ENCODE assay signal across 8 mouse cellular contexts in genomic region chr19:5803881-5804279, GRCm38 (mm10). TPM values are rescaled to one million over a fixed set of nuclear protein-coding genes. Genes with fewer than 3 reads are reported as not detected.
DNase-seq lines count a peak whose midpoint lies in the region; ATAC-seq and TF ChIP-seq lines count a peak whose summit lies in the region.

No protein-coding gene starts in this region.

- TF ChIP-seq CTCF in C2C12 (IDR thresholded peaks at IDR 0.05; ENCODE audit: control insufficient read depth, insufficient read depth, insufficient read length): no peak

- H3K79me3 ChIP-seq in C2C12 (ENCODE audit: low read depth): peaks cover 35% of the 10 kb centered on the region

- intact Hi-C loops in heart, postnatal 25 days (cut with DNase I): loop anchor here (1.0 kb wide), 1 partner anchor 41 kb away; no protein-coding TSS in a partner anchor

- H3K9ac ChIP-seq in forebrain, embryonic 13.5 days: peak overlapping the region; percentile 90
- H3K9ac ChIP-seq in liver, embryonic 15.5 days: peak overlapping the region; percentile 96

- H3K27me3 ChIP-seq in heart, embryonic 10.5 days (ENCODE audit: insufficient read depth, poor library complexity, severe bottlenecking): no peaks in the 10 kb centered on the region
- H3K27me3 ChIP-seq in C2C12 (ENCODE audit: control insufficient read depth, insufficient read depth, insufficient read length): no peaks in the 10 kb centered on the region
- no peaks in the 10 kb centered on the region for H3K27me3 ChIP-seq in forebrain, embryonic 13.5 days
- H3K27me3 ChIP-seq in liver, embryonic 15.5 days: no peaks in the 10 kb centered on the region

- peak overlapping the region; percentile 81 for H3ac ChIP-seq in C2C12 (ENCODE audit: control insufficient read depth, insufficient read length, low read depth)

- peaks cover 48% of the 10 kb centered on the region for H3K79me2 ChIP-seq in C2C12 (ENCODE audit: control insufficient read depth, insufficient read depth)

- H3K9me3 ChIP-seq in heart, embryonic 10.5 days: no peaks in the 10 kb centered on the region
- H3K9me3 ChIP-seq in forebrain, embryonic 13.5 days (replicated peaks): no peaks in the 10 kb centered on the region
- no peaks in the 10 kb centered on the region for H3K9me3 ChIP-seq in liver, embryonic 15.5 days (replicated peaks)

- H3K36me3 ChIP-seq in heart, embryonic 10.5 days: peaks cover 18% of the 10 kb centered on the region
- H3K36me3 ChIP-seq in C2C12 (ENCODE audit: control insufficient read depth, insufficient read depth): peaks cover 25% of the 10 kb centered on the region
- H3K36me3 ChIP-seq in forebrain, embryonic 13.5 days (ENCODE audit: poor library complexity, severe bottlenecking): peaks cover 3% of the 10 kb centered on the region; the same call in 1 of the 2 replicates
- H3K36me3 ChIP-seq in liver, embryonic 15.5 days (replicated peaks): peaks cover 21% of the 10 kb centered on the region

- peak; percentile 19; the same call in 1 of the 2 replicates for ATAC-seq in forebrain, embryonic 13.5 days
- ATAC-seq in liver, embryonic 15.5 days (ENCODE audit: insufficient read depth): peak; percentile 12

- peak overlapping the region; percentile 99 for H3K4me2 ChIP-seq in forebrain, embryonic 13.5 days
- peak overlapping the region; percentile 93 for H3K4me2 ChIP-seq in liver, embryonic 15.5 days

- WGBS in heart, embryonic 10.5 days: under 1% methylated on average over 16 of the region's 16 CpGs
- under 1% methylated on average over 16 of the region's 16 CpGs for WGBS in forebrain, embryonic 13.5 days
- 4% methylated on average over 16 of the region's 16 CpGs for WGBS in liver, embryonic 15.5 days (ENCODE audit: insufficient replicate concordance)

- H3K4me1 ChIP-seq in heart, embryonic 10.5 days: peaks cover 60% of the 10 kb centered on the region
- peaks cover 33% of the 10 kb centered on the region for H3K4me1 ChIP-seq in forebrain, embryonic 13.5 days
- peaks cover 57% of the 10 kb centered on the region for H3K4me1 ChIP-seq in liver, embryonic 15.5 days (replicated peaks)

- peak overlapping the region; percentile 100 for H3K27ac ChIP-seq in heart, embryonic 10.5 days
- peak overlapping the region; percentile 100 for H3K27ac ChIP-seq in forebrain, embryonic 13.5 days
- H3K27ac ChIP-seq in liver, embryonic 15.5 days (replicated peaks): peak overlapping the region; percentile 99

- DNase-seq in heart, embryonic 10.5 days (ENCODE audit: low spot score): peak; percentile 76
- no peak for DNase-seq in heart, postnatal 25 days (ENCODE audit: low spot score)
- DNase-seq in gastrocnemius, postnatal 25 days: no peak
- no peak for DNase-seq in right cerebral cortex, adult 18-20 months
- DNase-seq in thymus, postnatal 36 days: no peak

- H3K4me3 ChIP-seq in heart, embryonic 10.5 days: peak overlapping the region; percentile 86
- H3K4me3 ChIP-seq in C2C12 (ENCODE audit: insufficient read depth, poor library complexity, severe bottlenecking): peak overlapping the region; percentile 15
- peak overlapping the region; percentile 98 for H3K4me3 ChIP-seq in forebrain, embryonic 13.5 days
- H3K4me3 ChIP-seq in liver, embryonic 15.5 days (replicated peaks): peak overlapping the region; percentile 84

TF ChIP-seq in C2C12, 6 proteins besides CTCF, POLR2A, EP300 and RAD21:
- TF ChIP-seq FOSL1 (IDR thresholded peaks at IDR 0.05; ENCODE audit: insufficient read depth, low read length, poor library complexity, severe bottlenecking) (no peak), USF1 (IDR thresholded peaks at IDR 0.05; ENCODE audit: low read depth) (no peak), MYOG (IDR thresholded peaks at IDR 0.05; ENCODE audit: control insufficient read depth, extremely low read depth, insufficient read length) (no peak), MAX (IDR thresholded peaks at IDR 0.05) (no peak), MYOD1 (IDR thresholded peaks at IDR 0.05; ENCODE audit: control insufficient read depth, insufficient read length, low read depth) (no peak), CEBPB (IDR thresholded peaks at IDR 0.05; ENCODE audit: low read depth) (no peak)

RNA-seq across cellular contexts. Expression of gene Scyl1, which starts 32.7 kb away (rescaled TPM):
- polyA plus RNA-seq in heart, embryonic 10.5 days (2016; fragmentation: Nextera tagmentation; extraction: Ambion mirVana): 74.4 and 75.2 TPM in 2 replicates
- 10 to 100 TPM; 63.5 to 64.1 TPM for total RNA-seq in heart, postnatal 25 days (2021)
- polyA plus RNA-seq in C2C12 (2012; fragmentation: generic; extraction: Trizol): 69.6 TPM
- polyA plus RNA-seq in forebrain, embryonic 13.5 days (2015; fragmentation: Nextera tagmentation; extraction: Ambion mirVana): 56.4 and 62.6 TPM in 2 replicates
- 21.1 and 24.4 TPM in 2 replicates for polyA plus RNA-seq in liver, embryonic 15.5 days (2015; fragmentation: Nextera tagmentation; extraction: Ambion mirVana)
- total RNA-seq in gastrocnemius, postnatal 25 days (2021): 10 to 100 TPM; 62.2 to 62.8 TPM

Comparison
In these comparisons a context has a peak if more than half of its experiments do, and no peak if none do; other contexts are left out.
1. H3K4me3 ChIP-seq: peak in every context shown above with its lines; median percentile 98 in forebrain, embryonic 13.5 days; 86 in heart, embryonic 10.5 days; 84 in liver, embryonic 15.5 days; 15 in C2C12.